Mouse (Mus musculus): ENCODE results near the gene Ptges2. TPM values are rescaled to one million over a fixed set of nuclear protein-coding genes. Genes with fewer than 3 reads are reported as not detected.

Gene Ptges2
- polyA plus RNA-seq, 1 experiment from 2014 or later = 31.6 TPM

- TF ChIP-seq EP300 (optimal IDR thresholded peaks at IDR 0.05) (no peak), CTCF (IDR thresholded peaks at IDR 0.05; ENCODE audit: low read depth) (no peak)
- H3K4me3 ChIP-seq (ENCODE audit: low read depth, low read length) = no peak overlapping the region
- H3K4me2 ChIP-seq (replicated peaks; ENCODE audit: low read depth) = no peak overlapping the region
- no peak for ATAC-seq (ENCODE audit: low FRiP score, low TSS enrichment)
- DNase-seq (ENCODE audit: low spot score) = no peak
- H3K9me3 ChIP-seq (ENCODE audit: control insufficient read depth, low read length) = no peaks in the 10 kb centered on the region
- H3K9ac ChIP-seq (ENCODE audit: low read length) = no peak overlapping the region
- peaks cover 42% of the 10 kb centered on the region for H3K36me3 ChIP-seq (ENCODE audit: control insufficient read depth, insufficient read depth, low read length)
- no peaks in the 10 kb centered on the region for H3K27me3 ChIP-seq (ENCODE audit: control insufficient read depth, insufficient read depth, low read length)
- H3K27ac ChIP-seq (replicated peaks) = no peak overlapping the region
- 80% methylated on average over 12 of the region's 12 CpGs for whole genome bisulfite sequencing
- H3K4me1 ChIP-seq (replicated peaks; ENCODE audit: control insufficient read depth, insufficient read depth) = peaks cover 8% of the 10 kb centered on the region
Observed at GRCm38 (mm10) chr2:32418430-32419151, 22.9 kb downstream of the Ptges2 start.

GRCm38 (mm10) chr2:32419359-32419758 lies 23.7 kb downstream of the Ptges2 start:
- no peak overlapping the region for H3K4me3 ChIP-seq (ENCODE audit: low read depth, low read length)
- WGBS = 80% methylated on average over 3 of the region's 3 CpGs
- H3K9ac ChIP-seq (ENCODE audit: low read length) = no peak overlapping the region
- no peak for TF ChIP-seq CTCF (IDR thresholded peaks at IDR 0.05; ENCODE audit: low read depth)
- no peak for TF ChIP-seq EP300 (optimal IDR thresholded peaks at IDR 0.05)
- ATAC-seq (ENCODE audit: low FRiP score, low TSS enrichment) (no peak), DNase-seq (ENCODE audit: low spot score) (no peak)
- no peak overlapping the region for H3K27ac ChIP-seq (replicated peaks)
- peaks cover 8% of the 10 kb centered on the region for H3K4me1 ChIP-seq (replicated peaks; ENCODE audit: control insufficient read depth, insufficient read depth)
- no peaks in the 10 kb centered on the region for H3K27me3 ChIP-seq (ENCODE audit: control insufficient read depth, insufficient read depth, low read length)
- H3K36me3 ChIP-seq (ENCODE audit: control insufficient read depth, insufficient read depth, low read length) = peaks cover 42% of the 10 kb centered on the region
- H3K9me3 ChIP-seq (ENCODE audit: control insufficient read depth, low read length) = no peaks in the 10 kb centered on the region
- H3K4me2 ChIP-seq (replicated peaks; ENCODE audit: low read depth) = no peak overlapping the region

- no peak overlapping the region for H3K27ac ChIP-seq (replicated peaks)
- H3K4me2 ChIP-seq (replicated peaks; ENCODE audit: low read depth) = no peak overlapping the region
- H3K4me1 ChIP-seq (replicated peaks; ENCODE audit: control insufficient read depth, insufficient read depth) = peaks cover 8% of the 10 kb centered on the region
- TF ChIP-seq CTCF (IDR thresholded peaks at IDR 0.05; ENCODE audit: low read depth) = no peak
- TF ChIP-seq EP300 (optimal IDR thresholded peaks at IDR 0.05) = no peak
- H3K9ac ChIP-seq (ENCODE audit: low read length) = no peak overlapping the region
- ATAC-seq (ENCODE audit: low FRiP score, low TSS enrichment) (no peak), DNase-seq (ENCODE audit: low spot score) (no peak)
- no peaks in the 10 kb centered on the region for H3K27me3 ChIP-seq (ENCODE audit: control insufficient read depth, insufficient read depth, low read length)
- 90% methylated on average over 12 of the region's 12 CpGs for WGBS
- no peak overlapping the region for H3K4me3 ChIP-seq (ENCODE audit: low read depth, low read length)
- H3K9me3 ChIP-seq (ENCODE audit: control insufficient read depth, low read length) = no peaks in the 10 kb centered on the region
- peaks cover 41% of the 10 kb centered on the region for H3K36me3 ChIP-seq (ENCODE audit: control insufficient read depth, insufficient read depth, low read length)
Observed at GRCm38 (mm10) chr2:32420066-32420608, 24.4 kb downstream of the Ptges2 start.

- Histone ChIP-seq H3K9ac (ENCODE audit: low read length) (no peak overlapping the region), H3K4me1 (replicated peaks; ENCODE audit: control insufficient read depth, insufficient read depth) (peaks cover 8% of the 10 kb centered on the region), H3K4me3 (ENCODE audit: low read depth, low read length) (no peak overlapping the region), H3K9me3 (ENCODE audit: control insufficient read depth, low read length) (no peaks in the 10 kb centered on the region), H3K27ac (replicated peaks) (no peak overlapping the region), H3K36me3 (ENCODE audit: control insufficient read depth, insufficient read depth, low read length) (peaks cover 36% of the 10 kb centered on the region), H3K27me3 (ENCODE audit: control insufficient read depth, insufficient read depth, low read length) (no peaks in the 10 kb centered on the region), H3K4me2 (replicated peaks; ENCODE audit: low read depth) (no peak overlapping the region)
- TF ChIP-seq EP300 (optimal IDR thresholded peaks at IDR 0.05) (no peak), CTCF (IDR thresholded peaks at IDR 0.05; ENCODE audit: low read depth) (peak; percentile 23; the same call in 1 of the 2 replicates)
- 79% methylated on average over 6 of the region's 6 CpGs for WGBS
- ATAC-seq (ENCODE audit: low FRiP score, low TSS enrichment) (no peak), DNase-seq (ENCODE audit: low spot score) (no peak)
Observed at GRCm38 (mm10) chr2:32420647-32421046, 25.0 kb downstream of the Ptges2 start.

- Histone ChIP-seq H3K27ac (replicated peaks) (no peak overlapping the region), H3K4me3 (ENCODE audit: low read depth, low read length) (no peak overlapping the region), H3K4me1 (replicated peaks; ENCODE audit: control insufficient read depth, insufficient read depth) (peaks cover 8% of the 10 kb centered on the region), H3K9me3 (ENCODE audit: control insufficient read depth, low read length) (no peaks in the 10 kb centered on the region), H3K27me3 (ENCODE audit: control insufficient read depth, insufficient read depth, low read length) (no peaks in the 10 kb centered on the region), H3K4me2 (replicated peaks; ENCODE audit: low read depth) (no peak overlapping the region), H3K36me3 (ENCODE audit: control insufficient read depth, insufficient read depth, low read length) (peaks cover 25% of the 10 kb centered on the region), H3K9ac (ENCODE audit: low read length) (0 out of 2 replicates have a peak overlapping the region, but pooled peaks have one; percentile 31)
- no peak for DNase-seq (ENCODE audit: low spot score)
- no peak for TF ChIP-seq CTCF (IDR thresholded peaks at IDR 0.05; ENCODE audit: low read depth)
- no peak for TF ChIP-seq EP300 (optimal IDR thresholded peaks at IDR 0.05)
- WGBS = 93% methylated on average over 6 of the region's 6 CpGs
- no peak for ATAC-seq (ENCODE audit: low FRiP score, low TSS enrichment)
Observed at GRCm38 (mm10) chr2:32421851-32422251, 26.2 kb downstream of the Ptges2 start.
